Mouse (Mus musculus) heart, postnatal 0 days (tissue): ENCODE measurements at regions not wholly inside any gene's neighbourhood (a gene's known extent, or its start where the extent isn't known, plus 50 kb on each side); places are given as distances from the start of the nearest gene placed in this dataset.

Source experiments
- CTCF ChIP-seq: IDR thresholded peaks from 2 replicates; pipeline ENCODE4 v1.5.1; 2016; ENCODE audit warnings: antibody characterized with exemption, control low read depth, low read depth
- EP300 ChIP-seq: IDR thresholded peaks from 2 replicates; pipeline ENCODE4 v1.6.1; 2016; ENCODE audit warnings: antibody characterized with exemption, low read depth

GRCm38 (mm10) chr2:167801389-167801788 lies 111.8 kb upstream of the Tmem189 start:
- no peak for TF ChIP-seq CTCF
- no peak for TF ChIP-seq EP300
